Mouse (Mus musculus): ENCODE measurements around the gene Gm973.

- TF ChIP-seq CTCF (IDR thresholded peaks at IDR 0.05; ENCODE audit: control insufficient read depth, insufficient read depth, insufficient read length) (no peak), MYOG (IDR thresholded peaks at IDR 0.05; ENCODE audit: control insufficient read depth, extremely low read depth, insufficient read length) (no peak), CEBPB (IDR thresholded peaks at IDR 0.05; ENCODE audit: low read depth) (no peak)
Measured at GRCm38 (mm10) chr1:59550996-59551395, 34.9 kb downstream of the Gm973 start.

Measured in C2C12 (cell line).